Mouse (Mus musculus): ENCODE measurements around the gene Cnot11.

The Cnot11 gene

DNA sequence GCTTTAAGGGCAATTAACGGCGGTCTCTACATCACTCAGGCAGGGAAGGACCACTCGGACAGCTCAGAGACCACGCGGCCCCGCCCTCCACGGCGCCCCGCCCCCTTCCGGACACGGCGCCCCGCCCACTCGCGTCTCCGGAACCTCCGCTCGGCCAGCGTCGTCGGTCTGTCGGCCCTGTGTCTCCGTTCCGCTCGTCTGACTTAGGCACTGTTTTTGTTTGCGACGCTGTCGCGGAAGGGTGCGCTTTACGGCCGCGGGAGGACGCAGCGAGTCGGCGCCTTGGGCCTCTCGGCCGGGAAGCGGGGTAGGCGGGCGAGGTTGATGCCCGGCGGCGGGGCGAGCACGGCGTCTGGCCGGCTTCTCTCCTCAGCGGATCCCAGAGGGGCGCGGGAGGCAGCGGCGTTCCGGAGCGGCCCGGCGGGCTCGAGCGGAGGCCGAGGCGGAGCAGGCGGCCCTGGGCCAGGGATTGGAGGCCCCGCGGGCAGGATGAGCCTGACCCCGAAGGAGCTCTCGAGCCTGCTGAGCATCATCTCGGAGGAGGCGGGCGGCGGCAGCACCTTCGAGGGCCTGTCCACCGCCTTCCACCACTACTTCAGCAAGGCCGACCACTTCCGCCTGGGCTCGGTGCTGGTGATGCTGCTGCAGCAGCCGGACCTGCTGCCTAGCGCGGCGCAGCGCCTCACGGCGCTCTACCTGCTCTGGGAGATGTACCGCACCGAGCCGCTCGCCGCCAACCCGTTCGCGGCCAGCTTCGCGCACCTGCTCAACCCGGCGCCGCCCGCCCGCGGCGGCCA, 921 bp downstream of the Cnot11 start:
- DNase-seq = peak; percentile 98

DNA sequence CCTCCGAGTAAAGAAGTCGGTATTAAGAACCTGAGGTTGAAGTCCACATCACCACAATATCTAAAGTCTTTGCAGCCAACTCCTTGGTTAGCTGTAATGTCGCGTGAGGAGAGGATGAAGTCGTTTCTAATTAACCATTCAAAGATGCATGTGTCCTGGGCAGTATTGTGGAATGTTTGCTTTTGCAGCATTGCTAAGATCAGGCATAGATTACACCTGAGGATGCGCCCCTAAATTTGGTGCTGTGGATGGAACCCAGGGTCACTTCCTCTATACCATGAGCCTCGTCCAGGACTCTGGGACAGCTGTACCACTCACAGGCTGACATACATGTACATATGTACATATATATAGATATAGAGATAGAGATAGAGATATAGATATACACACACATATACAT, 1.9 kb downstream of the Cnot11 start:
- DNase-seq = no peak

DNA sequence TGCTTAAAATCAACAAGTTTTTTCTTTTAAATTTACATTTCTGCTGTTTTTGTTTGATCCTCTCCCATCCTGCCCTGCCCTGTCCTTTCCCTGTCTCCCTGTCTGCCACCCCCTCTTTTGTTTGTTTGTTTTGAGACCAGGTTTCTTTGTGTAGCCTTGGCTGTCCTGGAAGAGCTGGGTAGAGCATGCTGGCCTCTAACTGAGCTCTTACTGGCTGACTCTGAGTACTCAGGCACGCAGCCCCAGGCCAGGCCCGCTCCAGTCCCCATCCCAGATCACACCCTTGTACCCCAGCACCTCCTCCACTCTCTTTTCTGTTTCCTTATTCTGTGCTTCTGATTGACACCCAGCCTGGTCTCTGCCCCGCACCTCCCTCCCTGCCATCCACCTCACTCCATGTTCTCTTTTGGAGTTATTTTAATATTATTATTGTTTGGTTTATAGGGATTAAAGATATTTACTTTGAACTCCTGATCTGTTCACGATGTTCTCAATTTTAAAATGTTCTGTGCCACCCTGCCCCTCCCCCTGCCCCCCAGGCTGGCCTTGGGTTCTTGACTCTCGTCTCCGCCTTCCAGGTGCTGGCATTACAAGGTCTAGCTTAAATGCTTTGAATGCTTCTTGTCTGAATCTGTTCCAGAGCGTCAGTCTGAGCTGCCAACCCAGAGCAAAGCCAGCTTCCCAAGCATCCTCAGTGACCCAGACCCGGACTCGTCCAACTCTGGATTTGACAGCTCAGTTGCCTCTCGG, 3.0 kb downstream of the Cnot11 start:
- DNase-seq = no peak

DNA sequence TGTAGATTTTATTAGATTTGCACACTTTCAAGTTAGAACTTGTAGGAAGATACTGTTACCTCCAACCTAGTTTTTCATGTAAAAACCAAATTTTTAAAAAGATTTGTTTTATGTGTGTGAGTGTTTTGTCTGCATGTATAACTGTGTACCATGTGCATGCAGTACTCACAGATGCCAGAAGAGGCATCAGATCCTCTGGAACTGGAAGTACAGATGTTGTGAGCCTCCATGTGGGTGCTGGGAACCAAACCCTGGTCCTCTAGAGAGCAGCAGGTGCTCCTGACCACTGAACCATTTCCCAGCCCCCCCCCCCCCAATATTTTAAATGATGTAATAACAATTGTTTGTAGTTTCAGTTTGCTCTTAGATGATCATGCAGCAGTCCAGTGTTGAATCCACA, 5.8 kb downstream of the Cnot11 start:
- no peak for DNase-seq

DNA sequence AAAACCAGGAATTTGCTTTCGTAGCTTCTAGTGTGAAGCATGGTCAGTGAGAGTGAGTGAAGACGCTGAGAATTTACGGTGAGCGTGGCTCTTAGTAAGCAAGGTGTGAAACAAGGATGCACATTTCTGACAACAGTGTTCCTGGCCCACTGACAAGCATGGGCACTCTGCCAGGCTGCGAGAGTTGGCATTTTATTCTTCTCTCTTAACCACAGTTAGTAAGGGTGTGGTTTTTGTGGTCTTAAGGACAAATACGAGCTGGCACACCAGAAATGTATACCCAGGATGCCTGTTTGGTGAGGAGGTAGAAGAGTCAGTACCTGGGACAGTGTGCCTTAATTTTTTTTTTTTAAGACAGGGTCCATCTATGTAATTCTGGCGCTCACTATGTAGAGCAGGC, 10.8 kb downstream of the Cnot11 start:
- no peak for DNase-seq

DNA sequence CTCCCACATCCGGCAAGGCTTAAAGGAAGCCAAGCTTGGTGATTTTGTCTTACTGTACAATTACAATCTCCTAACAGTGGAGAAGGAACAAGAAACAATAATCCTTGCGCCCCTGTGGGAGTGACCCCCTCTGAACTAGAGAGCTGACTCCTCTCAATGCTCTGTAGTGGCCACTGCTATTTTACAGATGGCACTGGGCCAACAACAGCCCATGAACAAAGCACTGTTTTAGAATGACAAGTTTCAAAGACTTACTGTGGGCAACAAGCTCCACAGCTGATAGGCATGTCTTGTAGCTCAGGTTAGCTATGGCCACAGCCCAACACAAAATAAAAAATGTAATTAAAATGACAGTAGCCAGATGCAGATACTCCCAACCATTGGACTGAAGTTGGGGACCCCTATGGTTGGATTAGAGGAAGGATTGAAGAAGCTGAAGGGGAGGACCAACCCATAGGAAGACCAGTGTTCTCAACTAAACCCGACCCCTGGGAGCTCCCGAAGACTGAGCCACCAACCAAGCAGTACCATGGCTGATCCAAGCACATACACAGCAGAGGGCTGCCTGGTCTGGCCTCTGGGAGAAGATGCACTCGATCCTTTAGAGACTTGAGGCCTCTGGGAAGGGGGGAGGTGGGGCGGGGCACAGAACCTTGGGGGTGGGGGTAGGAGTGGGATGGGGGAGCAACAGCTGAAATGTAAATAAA, 11.5 kb downstream of the Cnot11 start:
- DNase-seq = no peak

DNA sequence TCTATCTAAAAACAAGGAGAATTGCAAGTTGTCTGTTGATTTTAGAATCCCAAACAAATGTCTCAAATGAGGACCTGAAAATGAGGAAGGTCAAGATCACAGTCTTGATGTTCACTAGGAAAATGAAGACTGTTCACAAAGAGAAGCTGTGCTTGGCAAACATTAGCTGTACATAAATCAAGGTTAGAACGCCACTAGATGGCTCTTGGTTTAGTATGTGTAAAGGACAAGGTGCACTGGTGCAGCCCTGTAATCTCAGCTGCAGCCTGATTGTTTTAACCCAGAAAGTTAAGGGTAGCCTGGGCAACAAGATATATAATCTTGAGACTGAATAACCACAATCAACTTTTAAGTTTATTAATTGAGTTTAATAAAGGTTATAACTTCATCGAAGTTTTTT, 12.4 kb downstream of the Cnot11 start:
- no peak for DNase-seq

DNA sequence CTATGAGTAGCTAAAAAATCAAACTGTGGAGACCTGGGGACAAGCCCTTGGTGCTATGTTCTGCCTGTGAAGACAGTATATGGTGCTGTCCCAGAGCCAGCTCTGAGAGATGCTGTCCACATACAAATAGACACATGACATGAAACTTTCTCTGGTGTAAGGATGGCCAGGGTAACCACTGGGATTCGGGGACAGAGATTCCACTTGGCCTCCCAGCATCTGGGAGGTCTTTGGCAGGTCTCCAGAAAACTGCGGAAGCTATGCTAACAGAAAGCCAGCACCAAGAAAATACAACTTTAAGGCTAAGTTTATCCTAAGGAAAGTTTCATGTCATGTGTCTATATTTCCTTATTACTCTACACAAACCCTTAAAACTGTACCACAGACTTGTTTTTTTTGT, 15.0 kb downstream of the Cnot11 start:
- no peak for DNase-seq

DNA sequence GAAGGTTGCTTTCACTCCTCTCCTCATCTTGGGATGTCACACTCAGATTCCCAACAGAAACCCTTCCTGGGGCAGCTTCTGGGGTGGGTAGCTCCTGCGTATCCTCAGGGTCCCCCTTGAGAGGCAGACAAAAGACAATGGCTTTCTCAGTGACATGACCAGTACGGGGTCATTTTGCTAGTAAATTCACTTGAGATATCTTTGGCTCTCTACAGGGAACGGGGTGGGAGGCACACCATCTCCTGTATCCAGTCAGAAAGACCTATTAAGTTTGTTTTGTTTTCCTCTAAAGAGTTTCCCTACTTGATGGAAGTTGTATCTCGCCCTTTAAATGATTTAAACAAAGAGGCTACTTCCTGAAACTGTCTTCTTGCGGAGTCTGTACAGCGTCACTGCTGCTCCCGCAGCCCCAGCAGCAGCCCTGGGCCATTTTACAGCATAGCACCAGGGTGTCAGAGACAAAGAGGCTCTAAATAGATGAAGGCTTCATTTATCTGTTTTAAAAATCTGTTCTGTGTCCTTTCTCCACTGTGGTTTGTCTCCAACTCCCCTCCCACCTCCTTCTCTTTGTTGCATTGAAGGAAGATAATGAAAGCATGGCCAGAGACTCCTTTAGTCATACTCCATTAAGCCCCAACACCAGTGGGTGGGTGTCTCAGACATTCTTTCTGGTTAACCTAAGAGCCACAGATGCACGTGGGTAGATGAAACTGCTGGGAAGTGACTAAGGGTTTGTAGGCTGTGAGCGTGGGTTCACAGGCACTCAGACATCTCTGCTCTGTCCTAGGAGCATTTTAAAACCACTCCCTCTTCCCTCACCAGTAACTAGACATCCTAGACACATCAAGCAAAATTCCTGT, 21.0 kb downstream of the Cnot11 start:
- DNase-seq = peak; percentile 9

DNA sequence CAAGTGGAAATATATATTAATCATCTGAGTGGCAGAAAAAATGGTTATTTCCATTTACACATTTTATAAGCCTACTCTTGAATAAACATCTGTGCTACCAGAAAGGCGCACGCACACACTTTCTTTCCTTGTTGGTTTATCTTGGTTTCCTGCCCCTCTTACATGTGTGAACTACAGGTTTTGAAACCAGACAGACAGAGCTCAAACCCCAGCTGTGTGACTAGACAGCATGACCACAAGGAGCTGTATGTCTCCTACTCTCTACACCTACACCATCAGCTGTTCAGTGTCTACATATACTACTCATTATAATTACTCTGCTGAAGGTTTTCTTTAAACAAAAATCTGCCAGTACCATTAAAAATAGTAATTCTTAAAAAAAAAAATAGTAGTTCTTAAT, 24.2 kb downstream of the Cnot11 start:
- peak; percentile 30 for DNase-seq

DNA sequence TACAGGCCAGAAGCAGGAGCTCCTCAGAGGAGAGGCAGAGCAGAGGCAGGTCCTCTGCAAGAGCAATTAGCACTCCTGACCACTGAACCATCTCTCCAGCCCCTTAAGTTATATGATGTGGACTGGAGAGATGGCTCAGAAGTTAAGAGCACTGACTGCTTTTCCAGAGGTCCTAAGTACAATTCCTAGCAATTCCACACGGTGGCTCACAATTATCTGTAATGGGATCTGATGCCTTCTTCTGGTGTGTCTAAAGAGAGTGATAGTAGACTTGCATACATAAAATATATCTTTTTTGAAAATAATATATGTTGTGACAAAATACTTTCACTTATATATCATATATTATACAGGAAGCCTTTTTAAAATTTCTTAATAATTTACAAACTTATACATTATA, 27.1 kb downstream of the Cnot11 start:
- no peak for DNase-seq

DNA sequence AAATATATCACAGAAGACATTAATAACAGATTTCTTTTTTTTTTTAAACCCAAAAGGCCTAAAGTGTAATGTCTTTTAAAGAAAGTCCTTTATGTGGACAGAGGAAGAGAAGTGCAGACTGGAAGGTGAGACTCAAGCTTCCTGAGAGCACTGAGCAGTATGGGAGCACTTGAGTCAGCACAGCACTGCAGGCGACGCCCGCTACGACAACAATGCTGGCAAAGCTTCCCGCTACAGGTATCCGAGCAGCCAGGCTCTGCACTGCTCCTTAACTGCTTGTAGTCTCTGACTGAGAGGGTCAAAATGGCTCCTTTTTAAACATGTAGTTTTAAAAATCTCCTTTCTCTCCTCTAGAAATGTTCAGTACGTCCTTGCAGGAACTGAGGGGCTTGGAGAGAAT, 28.4 kb downstream of the Cnot11 start:
- DNase-seq = no peak

DNA sequence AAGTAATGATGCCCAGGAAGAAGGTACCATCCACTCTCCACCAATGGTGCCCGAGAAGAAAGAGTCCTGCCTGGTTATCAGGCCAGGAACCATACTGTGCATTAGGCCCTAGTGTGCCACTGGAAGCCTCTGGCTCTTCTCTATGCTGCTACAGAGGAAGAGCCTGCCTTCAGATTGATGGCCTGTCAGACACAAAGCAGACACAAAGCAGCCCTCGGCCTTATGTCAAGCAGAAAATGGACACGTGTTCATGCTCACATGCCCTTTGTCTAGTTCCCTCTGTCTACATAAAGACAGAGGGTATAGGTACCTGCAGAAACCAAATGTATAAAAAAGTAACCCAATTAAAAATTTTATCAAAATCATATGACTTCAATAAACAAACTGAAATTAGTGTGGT, 29.8 kb downstream of the Cnot11 start:
- DNase-seq = no peak

DNA sequence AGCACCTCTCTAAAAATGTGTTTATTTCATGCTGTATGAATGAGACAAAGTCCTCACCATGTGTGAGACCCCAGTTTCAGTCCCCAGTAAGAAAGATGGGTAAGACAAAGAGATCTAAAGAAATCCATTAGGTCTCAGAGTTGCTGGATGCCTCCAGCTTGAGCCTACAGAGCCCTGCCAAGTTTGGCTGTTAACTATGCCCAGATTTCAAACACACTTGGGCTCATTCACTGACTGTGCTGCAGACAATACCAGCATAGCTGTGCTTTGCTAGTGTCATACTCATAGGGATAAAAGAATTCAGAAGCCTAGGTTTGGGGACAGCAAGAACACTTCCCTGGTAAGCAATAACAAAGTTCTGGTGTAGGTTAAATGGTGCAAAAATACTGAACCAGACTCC, 33.3 kb downstream of the Cnot11 start:
- DNase-seq = no peak

DNA sequence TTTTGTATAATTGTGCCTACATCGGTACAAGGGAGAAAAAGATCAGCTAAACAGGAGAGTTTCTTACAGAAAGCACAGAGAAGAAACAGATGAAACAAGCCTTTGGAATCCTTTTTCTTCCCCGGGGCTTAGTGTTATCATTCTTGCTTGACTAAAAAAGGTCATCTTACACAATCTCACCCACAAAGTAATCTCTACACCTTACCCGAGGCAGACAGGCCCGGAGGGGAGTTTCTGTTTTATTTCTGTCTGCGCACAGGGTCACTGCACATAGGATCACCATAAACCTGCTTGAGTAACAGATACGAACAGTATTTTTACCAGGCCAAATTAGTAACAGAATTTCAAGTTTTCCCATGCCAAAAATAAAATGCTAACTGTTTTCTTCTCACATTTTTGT, 36.9 kb downstream of the Cnot11 start:
- no peak for DNase-seq

DNA sequence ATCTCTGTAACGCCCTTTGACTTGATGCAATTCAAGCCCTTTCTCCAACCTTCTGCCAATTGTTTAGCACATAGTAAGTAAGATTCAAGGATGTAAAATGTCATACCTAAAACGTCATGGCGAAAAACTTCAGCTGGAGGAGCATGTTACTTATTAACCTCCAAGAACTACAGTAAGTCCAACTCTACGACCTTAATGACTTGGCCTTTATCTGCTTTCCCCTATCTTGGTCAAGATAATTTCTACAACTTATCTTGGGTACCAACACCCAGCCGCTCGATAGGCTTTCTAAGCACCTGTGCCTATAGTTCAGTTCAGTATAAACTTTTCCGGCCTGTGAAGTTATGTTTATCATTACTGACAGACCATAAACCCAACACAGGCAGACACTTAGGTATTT, 39.1 kb downstream of the Cnot11 start:
- no peak for DNase-seq

DNA sequence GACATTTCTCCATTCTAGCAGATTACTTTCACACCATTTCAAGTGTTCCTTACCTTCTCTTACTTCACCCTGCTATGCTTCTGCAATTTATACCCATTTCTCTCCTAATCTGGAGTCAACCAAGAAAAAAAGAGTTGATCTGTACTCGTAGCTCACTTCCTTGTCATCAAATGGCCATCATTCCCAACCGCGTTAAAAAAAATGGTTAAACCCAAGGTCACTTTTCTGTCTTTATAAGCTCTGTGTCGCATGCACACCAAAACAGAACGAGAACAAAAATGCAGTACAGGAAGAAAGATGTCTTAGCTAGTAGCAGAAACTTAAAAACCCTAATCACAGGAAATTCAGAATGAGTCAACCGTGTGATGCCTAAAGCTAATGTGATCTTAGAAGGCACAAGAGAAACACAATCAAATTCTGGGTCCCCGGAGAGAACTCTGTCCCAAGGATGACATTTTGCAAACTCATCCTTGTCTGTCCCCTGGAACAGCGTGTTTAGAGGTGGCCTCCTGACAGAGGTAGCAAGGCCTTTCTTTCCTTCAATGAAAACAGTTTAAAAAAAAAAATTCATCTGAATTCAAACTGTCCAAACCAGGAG, 41.1 kb downstream of the Cnot11 start:
- no peak for DNase-seq

DNA sequence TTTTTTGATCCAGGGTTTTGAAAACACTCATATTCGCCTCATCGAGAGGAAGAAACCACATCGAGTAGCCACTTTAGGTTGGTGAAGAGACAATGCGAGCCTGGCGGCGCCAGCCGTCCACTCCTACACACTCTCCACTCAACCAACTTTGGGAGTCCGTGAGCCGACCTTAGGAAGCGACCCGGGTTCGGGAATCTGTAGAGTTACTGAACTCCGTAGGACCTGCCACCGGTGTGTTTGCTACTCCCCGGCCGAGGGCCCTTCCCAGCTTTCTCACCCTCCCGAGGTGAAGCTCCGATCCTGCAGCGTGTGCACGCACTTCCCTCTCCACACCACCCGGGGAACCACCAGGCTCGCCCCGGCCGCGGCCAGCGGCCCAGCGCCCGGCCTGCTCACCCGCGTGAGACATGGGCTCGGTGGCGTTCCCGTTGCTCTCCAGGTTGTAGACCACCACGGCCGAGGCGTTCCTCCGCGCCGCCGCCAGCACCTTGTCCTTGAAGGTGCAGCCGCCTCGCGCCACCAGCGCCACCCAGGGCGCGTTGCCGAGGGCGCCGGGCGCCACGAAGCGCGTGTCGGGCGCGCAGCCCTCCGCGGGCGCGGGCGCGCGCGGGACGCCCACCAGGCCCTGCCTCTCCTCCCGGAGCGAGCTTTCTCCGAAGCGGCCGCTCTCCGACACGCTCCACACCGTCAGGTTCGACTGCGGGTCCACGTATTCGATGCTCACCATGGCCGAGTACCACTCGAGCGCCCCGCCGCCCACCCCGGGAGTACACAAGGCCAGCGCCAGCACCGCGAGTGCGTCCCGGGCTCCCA, 41.8 kb downstream of the Cnot11 start:
- peak; percentile 84 for DNase-seq

DNA sequence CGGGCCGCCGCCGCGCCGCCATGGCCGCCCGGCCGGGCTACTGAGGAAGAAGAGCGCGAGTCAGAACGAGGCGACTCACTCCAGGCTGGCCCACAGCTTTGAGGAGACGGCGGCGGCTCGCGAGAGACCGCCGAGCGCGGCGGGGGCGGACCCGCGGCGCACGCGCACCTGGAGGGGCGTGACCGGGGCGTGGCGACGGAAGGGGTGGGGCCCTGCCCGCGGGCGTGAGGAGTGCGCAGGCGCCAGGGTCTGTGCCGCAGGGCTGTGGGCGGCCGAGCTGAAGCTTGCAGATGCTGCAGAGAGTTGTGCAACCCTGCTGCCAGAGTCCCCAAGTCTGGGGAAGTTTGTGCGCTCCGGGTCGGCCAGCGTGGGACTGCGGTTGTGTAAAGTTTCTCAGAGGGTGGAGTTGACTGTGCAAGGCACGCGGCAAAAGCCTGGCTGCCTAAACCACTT, 42.5 kb downstream of the Cnot11 start, which contains the start of gene Rnf149:
Rnf149 (minus strand) TSS at position 153 of the 453 bp plus-strand sequence.
- DNase-seq = peak; percentile 100

DNA sequence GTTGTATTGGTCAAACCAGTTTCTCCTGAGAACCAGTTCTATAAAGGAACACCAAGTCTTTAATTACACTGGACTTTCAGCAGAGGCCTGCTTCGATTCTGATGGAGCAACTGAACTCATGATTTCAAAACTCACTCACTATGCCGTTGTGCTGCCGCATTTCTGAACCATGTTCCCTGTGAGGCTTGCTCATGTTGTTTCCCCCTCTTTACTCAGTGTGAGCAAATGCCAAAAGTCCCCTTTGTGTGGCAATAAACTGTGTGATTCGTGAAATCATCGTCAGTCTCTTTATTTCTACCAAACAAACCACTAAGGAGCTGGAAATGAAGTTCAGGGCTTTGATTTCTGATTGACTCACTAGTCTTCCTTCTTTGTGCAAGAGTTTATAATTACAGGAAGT, 43.7 kb downstream of the Cnot11 start:
- DNase-seq = no peak

DNA sequence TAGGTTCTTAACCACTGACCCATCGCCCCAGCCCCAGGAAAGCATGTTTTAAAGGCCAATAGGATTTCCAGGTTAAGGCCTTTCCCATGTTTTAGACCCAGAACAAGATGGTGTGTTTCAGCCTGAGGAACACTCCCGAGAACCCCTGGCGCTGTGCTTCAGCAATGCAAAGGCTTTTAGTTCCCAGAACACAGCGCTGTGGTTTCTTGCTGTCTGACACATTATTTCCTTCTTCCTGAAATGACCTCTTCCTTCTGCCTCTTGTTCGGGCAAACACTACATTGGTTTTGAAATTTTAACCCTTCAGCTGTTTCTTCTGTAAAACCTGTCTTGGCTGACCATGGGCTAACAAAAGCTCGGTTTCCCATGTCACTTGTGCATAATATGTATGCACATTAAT, 44.3 kb downstream of the Cnot11 start:
- DNase-seq = no peak
